Mouse (Mus musculus) cerebellum, adult 2 months (tissue): ENCODE measurements at regions not wholly inside any gene's neighbourhood (a gene's known extent, or its start where the extent isn't known, plus 50 kb on each side); places are given as distances from the start of the nearest gene placed in this dataset.

ENCODE experiments used
- CTCF ChIP-seq: fragments of 200-500 bp; IDR thresholded peaks from 2 replicates; pipeline ENCODE4 v1.5.1; 2011; ENCODE audit warnings: low read depth, mild to moderate bottlenecking, control low read depth, low read length, moderate library complexity, borderline replicate concordance; ENCODE audit not compliant: insufficient read depth
- POLR2A ChIP-seq: fragments of 200-500 bp; IDR thresholded peaks from 2 replicates; pipeline ENCODE4 v1.6.1; 2011; ENCODE audit warnings: low read length, control low read depth, borderline replicate concordance; ENCODE audit not compliant: insufficient read depth

DNA sequence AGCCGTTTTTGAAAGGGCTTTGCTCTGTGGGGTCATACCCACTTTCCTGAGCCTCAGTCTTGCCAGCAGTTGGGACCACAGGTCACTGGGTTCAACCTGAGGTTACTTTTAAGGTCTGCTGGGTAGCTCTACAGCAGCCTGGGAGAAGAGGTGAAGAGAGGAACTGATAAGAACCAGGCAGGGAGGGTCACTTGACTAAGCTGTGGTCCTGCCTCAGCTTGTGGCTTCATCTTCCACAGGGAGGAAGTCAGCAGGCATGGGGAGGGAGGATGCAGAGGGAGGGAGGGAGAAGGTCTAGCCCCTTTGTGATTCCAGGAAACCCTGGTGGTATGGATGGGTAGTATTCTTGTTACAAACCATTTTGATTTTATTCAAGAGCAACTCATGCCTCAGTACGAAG lies 59.9 kb upstream of the Lrpap1 start:
- no peak for TF ChIP-seq CTCF
- TF ChIP-seq POLR2A: no peak
